Mouse (Mus musculus) T-helper 1 cell (primary cell): ENCODE results near the gene Katnbl1.

Source experiments
- in situ Hi-C: fragments of 300-600 bp; cut with MboI, MseI; formaldehyde crosslinking; loops from one replicate; pipeline ENCODE4 v1.15.1; 2025; ENCODE audit warnings: high pct_unique_total_duplicates

Katnbl1 gene

GRCm38 (mm10) chr2:112460557-112460956 is 81.5 kb downstream of the Katnbl1 start:
- in situ Hi-C loops = no loop called here
